Mouse (Mus musculus) gastrocnemius, postnatal 4 days (tissue): ENCODE data around the gene Fam204a. TPM values are rescaled to one million over a fixed set of nuclear protein-coding genes. Genes with fewer than 3 reads are reported as not detected.

Source experiments
- DNase-seq, 2 experiments: peaks; one replicate each; pipeline ENCODE4 v3.0.0; 2021 to 2022; ENCODE audit warnings: low spot score in 2 of 2, mixed read lengths in 2 of 2
- total RNA-seq, 2 experiments: library from RNA; stranded (reverse); gene quantifications; 2 replicates each; pipeline ENCODE4 v1.2.3; 2021

The Fam204a gene
- total RNA-seq, 2 experiments from 2014 or later, result 33.4 to 34.9 TPM

DNA sequence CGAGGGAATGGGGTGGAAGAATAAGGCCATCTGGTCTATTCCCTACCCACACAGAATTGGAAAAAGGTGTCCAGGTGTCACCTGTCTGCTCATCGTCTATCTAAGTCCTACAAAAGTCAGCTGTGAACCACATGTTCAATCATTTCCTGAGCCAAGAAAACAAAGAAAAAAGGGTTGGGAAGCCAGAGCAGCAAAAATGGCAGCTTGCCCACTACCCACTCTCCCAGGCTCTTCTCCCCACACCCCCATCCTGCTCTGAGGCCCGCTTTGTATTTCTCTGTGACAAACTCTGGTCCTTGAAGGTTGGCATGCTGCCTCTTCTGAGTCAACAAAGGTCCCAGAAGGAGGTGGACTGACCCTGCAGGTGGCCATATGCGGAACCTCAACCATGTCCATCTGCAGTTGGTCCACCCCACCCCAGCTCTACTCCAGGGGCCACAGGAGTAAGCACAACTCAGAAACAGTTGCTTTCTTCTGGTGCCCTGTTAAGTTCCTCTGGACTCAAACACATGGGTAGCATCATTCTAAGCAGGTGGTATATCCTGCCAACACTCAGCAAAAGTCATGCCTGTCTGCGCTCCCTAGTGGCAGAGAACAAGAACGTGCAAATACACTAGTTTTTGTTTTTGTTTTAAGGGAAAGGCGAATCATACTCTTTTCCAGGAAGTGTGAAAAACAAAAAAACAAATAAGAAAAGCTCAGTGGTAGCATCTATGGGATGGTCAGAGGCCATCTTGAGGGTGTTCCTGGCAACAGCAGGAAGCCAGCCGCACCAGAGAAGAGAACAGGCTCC is 47.5 kb downstream of the Fam204a start:
- no peak for DNase-seq

DNA sequence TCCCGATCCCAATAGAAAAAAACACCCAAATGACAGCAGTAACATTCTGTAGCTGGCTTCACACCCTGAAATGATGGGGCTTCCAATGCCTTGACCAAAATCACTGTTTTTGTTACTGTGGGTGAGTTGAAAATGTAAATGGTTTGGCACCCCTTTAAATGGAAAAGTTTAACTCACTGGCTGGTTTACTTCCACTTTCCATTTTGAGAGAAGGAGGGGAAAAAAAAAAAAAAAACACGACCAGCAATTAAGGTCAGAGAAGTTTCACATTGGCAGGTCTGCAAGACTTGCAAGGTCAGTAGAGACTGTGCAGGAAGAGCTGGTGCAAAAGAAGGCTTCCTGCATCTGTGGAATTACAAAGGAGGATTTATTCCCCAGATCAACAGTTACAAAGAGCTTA is 61.1 kb downstream of the Fam204a start:
- no peak for DNase-seq

DNA sequence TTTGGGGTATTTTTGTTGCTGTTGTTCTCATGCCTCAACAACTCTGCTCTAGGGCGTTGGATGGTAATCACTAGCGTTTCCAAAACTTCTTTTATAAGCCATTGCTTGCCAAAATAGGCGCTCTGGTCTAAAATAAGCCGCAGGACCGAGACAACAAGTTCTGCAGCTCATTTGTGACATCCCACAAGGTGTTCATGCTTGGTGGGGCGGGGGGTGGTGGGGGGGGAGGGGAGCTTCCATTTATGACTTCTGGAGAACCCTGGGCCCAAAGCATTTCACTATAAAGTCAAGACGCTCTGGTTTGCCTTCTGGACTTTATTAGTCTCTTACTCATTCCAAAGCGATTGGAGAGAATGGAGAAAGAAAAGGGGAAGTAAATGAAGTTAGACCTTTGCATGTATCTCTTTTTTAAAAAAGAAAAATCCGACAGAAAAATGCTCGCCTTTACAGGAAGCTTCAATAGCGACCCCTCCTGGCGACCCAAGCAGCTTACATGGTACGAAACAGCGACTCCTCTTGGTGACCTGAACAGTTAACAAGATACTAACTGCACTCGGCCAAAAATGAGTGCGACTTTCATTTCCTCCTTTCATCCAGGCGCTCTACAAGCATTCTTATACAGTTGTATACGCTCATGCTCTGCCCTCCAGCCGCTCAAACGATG is 65.8 kb downstream of the Fam204a start:
- DNase-seq, result peak in 1 of 2 experiments; percentile 46

DNA sequence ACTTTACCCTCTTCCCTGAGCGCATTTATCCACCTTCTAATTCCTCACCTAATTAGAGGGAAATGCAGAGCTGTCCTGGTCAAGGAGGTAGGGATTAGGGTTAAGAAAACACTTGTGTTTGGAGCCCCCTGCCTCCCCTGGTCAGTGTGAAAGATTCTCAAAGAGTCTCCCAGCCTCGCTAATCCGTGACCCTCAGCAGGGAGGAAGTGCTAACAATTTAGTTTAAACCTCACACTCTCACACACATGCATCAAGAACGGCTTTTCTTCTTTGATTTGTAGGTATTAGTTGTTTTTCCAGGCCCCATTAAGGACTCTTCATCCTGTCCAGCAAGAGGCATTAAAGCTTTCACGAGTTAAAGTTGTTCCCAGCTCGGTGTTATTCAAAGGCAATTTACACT is 66.7 kb downstream of the Fam204a start:
- DNase-seq, result no peak

DNA sequence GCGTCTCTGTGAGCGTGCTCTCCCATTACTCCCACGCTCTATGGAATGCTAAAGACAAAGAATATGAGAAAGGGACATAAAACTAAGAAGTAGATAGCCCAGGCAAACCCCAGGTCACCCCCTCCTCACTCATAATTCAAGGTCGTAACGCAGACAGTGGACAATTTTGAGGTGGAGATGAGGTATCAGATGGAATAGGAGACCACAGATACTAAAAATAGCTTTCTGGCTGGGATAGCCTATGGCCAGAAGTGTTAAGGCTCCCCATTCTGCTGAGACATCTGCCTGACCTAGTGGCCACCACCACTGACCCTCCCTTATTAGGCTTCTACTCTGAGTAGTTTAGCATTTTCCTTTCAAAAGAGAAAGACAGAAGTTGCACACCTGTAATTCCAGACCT is 71.2 kb downstream of the Fam204a start:
- DNase-seq, result no peak

DNA sequence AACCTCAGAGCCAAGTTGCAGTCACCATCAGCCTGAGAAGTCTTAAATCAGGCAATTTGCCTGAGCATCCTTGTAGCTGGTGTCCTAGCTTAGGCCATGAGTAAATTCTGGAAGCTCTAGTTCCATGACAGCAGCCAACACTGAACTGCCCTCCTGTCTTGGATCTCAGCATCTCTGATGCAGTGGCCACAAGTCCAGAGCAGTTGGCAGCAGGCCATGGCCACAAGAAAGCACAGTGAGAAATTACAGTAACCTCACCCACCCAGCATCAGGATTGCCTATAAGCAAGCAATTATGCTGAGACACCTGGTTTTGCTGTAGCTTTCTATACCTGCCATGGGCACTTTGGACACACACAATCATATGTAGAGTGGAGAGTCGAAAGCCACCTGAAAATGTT is 73.4 kb downstream of the Fam204a start:
- DNase-seq, result no peak

DNA sequence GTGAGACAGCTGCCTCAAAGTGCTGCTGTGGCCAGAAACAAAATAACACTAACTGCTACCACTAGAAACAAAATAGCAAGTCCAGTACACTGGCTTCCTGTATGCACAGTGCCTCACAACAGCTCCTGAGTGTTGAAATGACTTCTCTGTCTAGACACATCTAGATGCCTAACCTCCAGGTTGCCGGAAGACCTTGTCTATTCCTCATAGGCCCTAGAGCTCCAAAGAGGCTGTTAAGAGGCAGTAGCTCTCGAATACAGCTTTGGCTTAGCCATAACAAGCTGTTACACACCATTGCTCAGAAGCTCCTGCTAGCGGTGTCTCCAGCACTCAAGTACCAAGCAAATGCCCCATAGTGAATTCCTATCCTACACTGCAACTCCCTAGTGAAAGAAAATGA is 76.4 kb downstream of the Fam204a start:
- DNase-seq, result no peak

DNA sequence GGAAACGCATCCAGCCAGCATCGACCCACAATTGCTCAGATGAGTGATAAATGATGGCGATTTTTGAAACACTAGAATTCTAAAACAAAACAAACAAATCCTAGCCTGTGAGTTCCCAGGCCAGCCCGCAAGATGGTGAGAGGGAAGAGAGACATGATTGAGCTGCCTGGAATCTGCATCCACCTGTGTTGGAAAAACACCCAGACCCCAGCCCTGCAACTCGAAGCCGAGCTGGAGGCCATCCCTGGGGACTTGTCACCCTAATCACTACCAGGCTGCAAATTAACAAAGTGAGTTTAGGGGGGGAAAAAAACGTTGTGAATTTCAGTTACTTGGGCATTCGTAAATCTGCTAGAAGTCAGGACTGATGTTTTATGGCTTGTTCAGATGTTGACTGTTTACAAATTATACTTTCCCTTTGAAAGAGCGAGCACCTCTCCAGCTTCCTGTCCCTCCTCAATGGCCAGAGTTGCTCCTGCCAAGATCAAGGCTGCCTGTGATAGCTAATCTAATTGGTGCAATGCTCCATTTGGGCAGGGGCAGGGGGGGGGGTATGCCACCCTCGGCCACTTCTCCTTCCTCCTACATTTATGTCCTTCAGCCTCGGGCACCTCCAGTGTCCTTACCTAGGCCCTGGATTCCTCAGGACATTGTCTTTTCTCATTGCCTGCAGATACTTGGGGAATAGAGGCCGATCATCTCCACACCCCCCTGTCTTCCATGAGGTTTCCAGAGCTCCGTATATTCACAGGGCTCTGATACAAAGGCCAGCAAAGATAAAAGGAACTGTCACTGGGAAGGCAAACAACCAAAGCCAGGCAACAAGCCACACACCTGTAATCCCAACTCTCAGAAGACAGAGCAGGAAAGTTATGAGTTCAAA is 77.2 kb downstream of the Fam204a start:
- no peak for DNase-seq

Other genes starting within 250 kb of the Fam204a start
- not detected for gene Prlhr, start 241.6 kb upstream of the Fam204a start, total RNA-seq